Mouse (Mus musculus) kidney, adult 9 months (tissue): ENCODE results near the gene Clic1.
"Not testable (repeated sequence)": the region's sequence is repeated elsewhere in the genome, so short reads cannot be mapped to it uniquely, and the experiment has no call there.

Experiments used
- DNase-seq: peaks from one replicate; pipeline ENCODE4 v3.0.0; 2022

Gene Clic1

GRCm38 (mm10) chr17:35049561-35050016 is at the start of gene Clic1:
Clic1 (plus strand) TSS chr17:35049966.
- peak; percentile 60 for DNase-seq

GRCm38 (mm10) chr17:35000717-35001451 is 48.9 kb upstream of the Clic1 start, which contains the start of gene Vars:
Vars (plus strand) TSS chr17:35000987.
- peak; percentile 86 for DNase-seq

- DNase-seq = peak; percentile 24
These were observed 48.2 kb upstream of the Clic1 start for GRCm38 (mm10) chr17:35001452-35002152.

GRCm38 (mm10) chr17:35002153-35002865 is 47.5 kb upstream of the Clic1 start:
- no peak for DNase-seq

GRCm38 (mm10) chr17:35003022-35003838 is 46.5 kb upstream of the Clic1 start:
- DNase-seq = no peak

- no peak for DNase-seq
These were observed 45.6 kb upstream of the Clic1 start for GRCm38 (mm10) chr17:35004075-35004717.

- DNase-seq = no peak
These were observed 44.6 kb upstream of the Clic1 start for GRCm38 (mm10) chr17:35005158-35005557.

- not testable (repeated sequence) for DNase-seq
These were observed 43.9 kb upstream of the Clic1 start for GRCm38 (mm10) chr17:35005902-35006301.

- no peak for DNase-seq
These were observed 42.3 kb upstream of the Clic1 start for GRCm38 (mm10) chr17:35007387-35007991.

- DNase-seq = no peak
These were observed 40.2 kb upstream of the Clic1 start for GRCm38 (mm10) chr17:35009586-35009985.

GRCm38 (mm10) chr17:35011440-35011839 is 38.3 kb upstream of the Clic1 start:
- DNase-seq = no peak

- DNase-seq = no peak
These were observed 37.3 kb upstream of the Clic1 start for GRCm38 (mm10) chr17:35012430-35012829.

GRCm38 (mm10) chr17:35013221-35013620 is 36.5 kb upstream of the Clic1 start:
- DNase-seq = no peak

GRCm38 (mm10) chr17:35015296-35015695 is 34.5 kb upstream of the Clic1 start:
- no peak for DNase-seq

- DNase-seq = peak; percentile 57
These were observed 33.4 kb upstream of the Clic1 start, which contains the start of gene Vwa7 for GRCm38 (mm10) chr17:35016376-35016775. Vwa7 (plus strand) TSS chr17:35016579.

GRCm38 (mm10) chr17:35016791-35017705 is 32.7 kb upstream of the Clic1 start:
- no peak for DNase-seq

- DNase-seq = no peak
These were observed 32.1 kb upstream of the Clic1 start for GRCm38 (mm10) chr17:35017706-35018030.

- no peak for DNase-seq
These were observed 31.6 kb upstream of the Clic1 start for GRCm38 (mm10) chr17:35018171-35018570.

GRCm38 (mm10) chr17:35019894-35020293 is 29.9 kb upstream of the Clic1 start:
- no peak for DNase-seq

GRCm38 (mm10) chr17:35020551-35020950 is 29.2 kb upstream of the Clic1 start:
- DNase-seq = no peak
